Mouse (Mus musculus): ENCODE measurements around the gene Prss22.

DNA sequence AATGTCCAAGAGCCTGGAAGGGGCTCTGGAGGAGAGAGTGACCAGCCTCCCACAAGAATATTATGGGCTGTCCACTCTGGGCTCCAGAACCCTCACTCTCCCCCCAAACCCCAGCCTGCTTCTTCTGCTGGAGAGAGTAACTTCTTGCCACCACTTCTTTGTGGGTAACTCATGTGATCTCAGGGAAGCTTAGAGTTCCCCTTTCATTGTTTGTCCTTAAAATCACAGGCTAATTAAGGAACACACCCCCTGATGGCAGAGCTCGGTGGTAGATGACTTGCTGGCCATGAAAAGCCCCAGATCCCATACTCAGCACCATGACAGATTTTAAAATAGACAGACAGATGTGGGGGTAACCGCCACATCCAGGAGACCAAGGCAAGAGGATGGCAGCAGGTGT is 9.0 kb upstream of the Prss22 start:
- TF ChIP-seq CTCF (IDR thresholded peaks at IDR 0.05; ENCODE audit: low read depth) = no peak
- TF ChIP-seq EP300 (optimal IDR thresholded peaks at IDR 0.05) = no peak

Data from stomach, postnatal 0 days (tissue).